Mouse (Mus musculus) stomach, postnatal 0 days (tissue): Measurements from ENCODE around the gene Zfp423. TPM values are rescaled to one million over a fixed set of nuclear protein-coding genes. Genes with fewer than 3 reads are reported as not detected.

ENCODE experiments used
- ATAC-seq: fragments of 200-750 bp; cut with Nextera tagmentation; 2 replicates; pipeline ENCODE4 v1.8.0; 2017; ENCODE audit not compliant: low FRiP score, low TSS enrichment
- DNase-seq: peaks from one replicate; pipeline ENCODE4 v3.0.0-alpha.2; 2016; ENCODE audit warnings: low spot score
- H3K27ac ChIP-seq: fragments of 300-500 bp; sonication (generic); replicated peaks from 2 replicates; pipeline ENCODE4 v1.5.1; 2014; ENCODE audit warnings: mild to moderate bottlenecking, control low read depth
- H3K27me3 ChIP-seq: fragments of 300-500 bp; sonication (generic); 2 replicates; pipeline ENCODE4 v1.6.1; 2014; ENCODE audit warnings: low read length; ENCODE audit not compliant: control insufficient read depth, insufficient read depth
- H3K36me3 ChIP-seq: fragments of 300-500 bp; sonication (generic); 2 replicates; pipeline ENCODE4 v1.6.1; 2014; ENCODE audit warnings: low read length, mixed read lengths; ENCODE audit not compliant: control insufficient read depth, insufficient read depth
- H3K4me1 ChIP-seq: fragments of 300-500 bp; sonication (generic); replicated peaks from 2 replicates; pipeline ENCODE4 v1.6.1; 2014; ENCODE audit warnings: antibody characterized with exemption; ENCODE audit not compliant: control insufficient read depth, insufficient read depth
- H3K4me2 ChIP-seq: fragments of 300-500 bp; sonication (generic); replicated peaks from 2 replicates; pipeline ENCODE4 v1.6.1; 2014; ENCODE audit warnings: low read depth, mild to moderate bottlenecking, control low read depth, moderate library complexity
- H3K4me3 ChIP-seq: fragments of 300-500 bp; sonication (generic); 2 replicates; pipeline ENCODE4 v1.5.1; 2014; ENCODE audit warnings: low read depth, low read length, control low read depth
- H3K9ac ChIP-seq: fragments of 300-500 bp; sonication (generic); 2 replicates; pipeline ENCODE4 v1.6.1; 2014; ENCODE audit warnings: mild to moderate bottlenecking, low read length, control low read depth, mixed read lengths
- H3K9me3 ChIP-seq: fragments of 300-500 bp; sonication (generic); 2 replicates; pipeline ENCODE4 v1.6.1; 2016; ENCODE audit warnings: low read length; ENCODE audit not compliant: control insufficient read depth
- CTCF ChIP-seq: IDR thresholded peaks from 2 replicates; pipeline ENCODE4 v1.5.1; 2016; ENCODE audit warnings: antibody characterized with exemption, low read depth, mild to moderate bottlenecking, moderate library complexity
- EP300 ChIP-seq: optimal IDR thresholded peaks from 2 replicates; pipeline ENCODE3; 2016; ENCODE audit warnings: antibody characterized with exemption
- WGBS: fragments of 180-500 bp; shearing (Covaris S2); extraction: QIAGEN DNeasy Blood & Tissue Kit; methylation state at CpG from one replicate; pipeline ENCODE4 v1.1.7; 2014; 5-methylcytosine and 5-hydroxymethylcytosine counted together
- polyA plus RNA-seq: library from polyadenylated mRNA; unstranded; fragments of >200 nt; fragmentation: Nextera tagmentation; extraction: Ambion mirVana; gene quantifications from 2 replicates; pipeline ENCODE4 v1.2.1, GENCODE M21; 2015

Zfp423 gene
- polyA plus RNA-seq, 1 experiment from 2014 or later: 2.6 TPM

GRCm38 (mm10) chr8:87753148-87753547, 206.2 kb downstream of the Zfp423 start:
- Histone ChIP-seq H3K36me3 (no peaks in the 10 kb centered on the region), H3K27me3 (no peaks in the 10 kb centered on the region), H3K4me2 (no peak overlapping the region), H3K4me1 (no peaks in the 10 kb centered on the region), H3K27ac (no peak overlapping the region), H3K9ac (no peak overlapping the region), H3K9me3 (no peaks in the 10 kb centered on the region), H3K4me3 (no peak overlapping the region)
- ATAC-seq (no peak), DNase-seq (peak; percentile 28)
- TF ChIP-seq CTCF: peak; percentile 61
- TF ChIP-seq EP300: no peak
- 65% methylated on average over 8 of the region's 8 CpGs for WGBS

- TF ChIP-seq CTCF: no peak
- TF ChIP-seq EP300: no peak
- Histone ChIP-seq H3K9ac (no peak overlapping the region), H3K27me3 (no peaks in the 10 kb centered on the region), H3K27ac (no peak overlapping the region), H3K4me3 (no peak overlapping the region), H3K9me3 (no peaks in the 10 kb centered on the region), H3K36me3 (no peaks in the 10 kb centered on the region), H3K4me1 (no peaks in the 10 kb centered on the region), H3K4me2 (no peak overlapping the region)
- WGBS: 64% methylated on average over 13 of the region's 13 CpGs
- no peak for ATAC-seq
- no peak for DNase-seq
Observed at GRCm38 (mm10) chr8:87752710-87753109, 206.7 kb downstream of the Zfp423 start.

- 42% methylated on average over 8 of the region's 8 CpGs for WGBS
- peaks cover 5% of the 10 kb centered on the region; the same call in 1 of the 2 replicates for H3K4me1 ChIP-seq
- no peaks in the 10 kb centered on the region for H3K36me3 ChIP-seq
- no peak for TF ChIP-seq EP300
- peak; percentile 70 for TF ChIP-seq CTCF
- peak; percentile 39; the same call in 1 of the 2 replicates for ATAC-seq
- no peak overlapping the region for H3K4me3 ChIP-seq
- no peak overlapping the region for H3K4me2 ChIP-seq
- peak; percentile 42 for DNase-seq
- H3K27ac ChIP-seq: no peak overlapping the region
- no peak overlapping the region for H3K9ac ChIP-seq
- H3K9me3 ChIP-seq: no peaks in the 10 kb centered on the region
- H3K27me3 ChIP-seq: no peaks in the 10 kb centered on the region
Observed at GRCm38 (mm10) chr8:87747582-87747981, 211.8 kb downstream of the Zfp423 start.

GRCm38 (mm10) chr8:87747142-87747541, 212.3 kb downstream of the Zfp423 start:
- Histone ChIP-seq H3K36me3 (no peaks in the 10 kb centered on the region), H3K27me3 (no peaks in the 10 kb centered on the region), H3K27ac (no peak overlapping the region), H3K9ac (no peak overlapping the region), H3K4me2 (no peak overlapping the region), H3K4me1 (peaks cover 5% of the 10 kb centered on the region; the same call in 1 of the 2 replicates), H3K9me3 (no peaks in the 10 kb centered on the region), H3K4me3 (no peak overlapping the region)
- TF ChIP-seq CTCF (no peak), EP300 (no peak)
- ATAC-seq (no peak), DNase-seq (peak; percentile 36)
- WGBS: 22% methylated on average over 8 of the region's 8 CpGs

GRCm38 (mm10) chr8:87746072-87746471, 213.3 kb downstream of the Zfp423 start:
- ATAC-seq (no peak), DNase-seq (no peak)
- no peak for TF ChIP-seq CTCF
- TF ChIP-seq EP300: no peak
- Histone ChIP-seq H3K4me2 (peak overlapping the region; percentile 17; the same call in 1 of the 2 replicates), H3K9ac (peak overlapping the region; percentile 8; the same call in 1 of the 2 replicates), H3K4me3 (no peak overlapping the region), H3K27me3 (no peaks in the 10 kb centered on the region), H3K4me1 (peaks cover 5% of the 10 kb centered on the region; the same call in 1 of the 2 replicates), H3K36me3 (no peaks in the 10 kb centered on the region), H3K27ac (no peak overlapping the region), H3K9me3 (no peaks in the 10 kb centered on the region)
- WGBS: 42% methylated on average over 14 of the region's 14 CpGs

- H3K9me3 ChIP-seq: no peaks in the 10 kb centered on the region
- H3K4me2 ChIP-seq: no peak overlapping the region
- no peak overlapping the region for H3K4me3 ChIP-seq
- WGBS: 80% methylated on average over 20 of the region's 20 CpGs
- no peak overlapping the region for H3K9ac ChIP-seq
- ATAC-seq (no peak), DNase-seq (no peak)
- TF ChIP-seq EP300 (no peak), CTCF (no peak)
- H3K36me3 ChIP-seq: no peaks in the 10 kb centered on the region
- H3K4me1 ChIP-seq: peaks cover 5% of the 10 kb centered on the region; the same call in 1 of the 2 replicates
- H3K27me3 ChIP-seq: no peaks in the 10 kb centered on the region
- H3K27ac ChIP-seq: no peak overlapping the region
Observed at GRCm38 (mm10) chr8:87745125-87745698, 214.2 kb downstream of the Zfp423 start.
